In the genomic region with DNA sequence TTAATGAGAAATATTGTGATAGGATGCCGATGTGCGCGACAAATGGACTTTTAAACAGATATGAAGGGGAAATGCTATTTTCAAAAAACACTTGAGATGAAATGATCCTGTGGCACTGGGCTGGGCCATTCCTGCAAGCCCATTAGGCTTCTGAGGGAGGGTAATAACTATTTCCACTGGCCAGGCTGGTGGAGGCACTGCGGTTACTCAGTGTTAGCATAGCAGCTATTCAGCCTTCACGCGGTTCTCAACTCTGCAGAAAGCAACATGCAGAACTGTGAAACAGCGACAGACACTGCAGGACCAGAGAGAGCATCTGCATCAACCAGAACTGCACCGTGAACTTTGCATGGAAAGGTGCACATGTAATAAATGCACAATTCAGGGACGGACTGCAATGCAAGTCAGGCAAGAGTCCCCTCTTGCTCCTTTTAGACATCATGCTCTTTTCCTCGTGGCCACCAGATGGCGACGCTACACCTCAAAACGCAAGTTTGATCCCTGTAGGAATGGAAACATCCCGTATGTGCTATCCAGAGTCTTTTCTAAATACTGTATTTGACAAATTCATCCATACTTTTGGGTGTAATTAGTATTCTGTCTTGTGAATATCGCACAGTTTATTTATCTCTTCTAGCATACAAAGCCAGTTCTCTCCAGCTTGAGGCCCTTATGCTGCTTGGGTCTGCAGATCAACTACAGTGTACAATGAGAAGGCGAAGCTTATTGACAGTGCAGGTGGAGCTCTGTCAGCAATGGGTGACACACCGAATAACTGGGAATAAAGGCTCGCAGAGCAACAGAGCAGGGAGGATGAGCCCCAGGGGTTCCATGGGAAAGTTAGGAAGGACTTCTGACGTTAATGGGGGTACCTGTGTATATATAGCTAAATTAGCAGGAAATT, we compare ENCODE assay signal across 8 mouse cellular contexts.
DNase-seq lines count a peak whose midpoint lies in the region; ATAC-seq and TF ChIP-seq lines count a peak whose summit lies in the region.

No protein-coding gene starts in this region.

- peak; percentile 98 for TF ChIP-seq CTCF in midbrain, postnatal 0 days (IDR thresholded peaks at IDR 0.05)

- WGBS in heart, embryonic 11.5 days (ENCODE audit: insufficient replicate concordance) = 43% methylated on average over 19 of the region's 19 CpGs
- 41% methylated on average over 19 of the region's 19 CpGs for WGBS in forebrain, embryonic 13.5 days
- 40% methylated on average over 19 of the region's 19 CpGs for WGBS in intestine, embryonic 16.5 days
- 42% methylated on average over 19 of the region's 19 CpGs for WGBS in midbrain, postnatal 0 days

- H3K4me3 ChIP-seq in heart, embryonic 11.5 days (ENCODE audit: low read depth, low read length) = no peak overlapping the region
- H3K4me3 ChIP-seq in forebrain, embryonic 13.5 days = no peak overlapping the region
- no peak overlapping the region for H3K4me3 ChIP-seq in intestine, embryonic 16.5 days (ENCODE audit: low read length)
- H3K4me3 ChIP-seq in midbrain, postnatal 0 days (ENCODE audit: low read depth, low read length) = no peak overlapping the region

- peak; percentile 19 to 61 for DNase-seq in heart, adult 18-20 months
- peak; percentile 54 to 61 for DNase-seq in adrenal gland, postnatal 36 days
- DNase-seq in left cerebral cortex, postnatal 36 days (ENCODE audit: low spot score in 2 of 2) = peak; percentile 66
- DNase-seq in midbrain, postnatal 0 days (ENCODE audit: low spot score) = peak; percentile 77
- peak; percentile 31 for DNase-seq in thymus, postnatal 0 days (ENCODE audit: low spot score)

- no peaks in the 10 kb centered on the region for H3K4me1 ChIP-seq in heart, embryonic 11.5 days (ENCODE audit: control insufficient read depth, insufficient read depth, low read length)
- H3K4me1 ChIP-seq in forebrain, embryonic 13.5 days = peaks cover 19% of the 10 kb centered on the region
- H3K4me1 ChIP-seq in intestine, embryonic 16.5 days (ENCODE audit: control insufficient read depth, insufficient read depth, low read length) = no peaks in the 10 kb centered on the region
- H3K4me1 ChIP-seq in midbrain, postnatal 0 days (ENCODE audit: insufficient read depth, low read length) = no peaks in the 10 kb centered on the region

- no peak overlapping the region for H3K4me2 ChIP-seq in heart, embryonic 11.5 days
- H3K4me2 ChIP-seq in forebrain, embryonic 13.5 days = no peak overlapping the region
- no peak overlapping the region for H3K4me2 ChIP-seq in intestine, embryonic 16.5 days (ENCODE audit: low read depth, low read length)
- H3K4me2 ChIP-seq in midbrain, postnatal 0 days (ENCODE audit: low read depth, low read length, poor library complexity, severe bottlenecking) = peak overlapping the region; percentile 22; the same call in 1 of the 2 replicates

- no peak overlapping the region for H3K27ac ChIP-seq in heart, embryonic 11.5 days (ENCODE audit: low read depth, low read length)
- no peak overlapping the region for H3K27ac ChIP-seq in forebrain, embryonic 13.5 days
- no peak overlapping the region for H3K27ac ChIP-seq in intestine, embryonic 16.5 days (ENCODE audit: low read length)
- H3K27ac ChIP-seq in midbrain, postnatal 0 days (ENCODE audit: low read depth, low read length) = no peak overlapping the region

- no peak for ATAC-seq in heart, embryonic 11.5 days (replicated peaks; ENCODE audit: insufficient number of reproducible peaks, low FRiP score, low TSS enrichment)
- ATAC-seq in forebrain, embryonic 13.5 days = peak; percentile 84
- ATAC-seq in intestine, embryonic 16.5 days = peak; percentile 71
- peak; percentile 71 for ATAC-seq in midbrain, postnatal 0 days (ENCODE audit: low FRiP score)

- H3K9ac ChIP-seq in heart, embryonic 11.5 days (ENCODE audit: low read depth, low read length) = no peak overlapping the region
- H3K9ac ChIP-seq in forebrain, embryonic 13.5 days = no peak overlapping the region
- no peak overlapping the region for H3K9ac ChIP-seq in intestine, embryonic 16.5 days (ENCODE audit: low read depth, low read length)
- no peak overlapping the region for H3K9ac ChIP-seq in midbrain, postnatal 0 days (replicated peaks; ENCODE audit: low read length, poor library complexity, severe bottlenecking)

- no peaks in the 10 kb centered on the region for H3K36me3 ChIP-seq in heart, embryonic 11.5 days (ENCODE audit: control insufficient read depth, insufficient read depth, low read length)
- H3K36me3 ChIP-seq in forebrain, embryonic 13.5 days (ENCODE audit: poor library complexity, severe bottlenecking) = no peaks in the 10 kb centered on the region
- H3K36me3 ChIP-seq in intestine, embryonic 16.5 days (ENCODE audit: control insufficient read depth, insufficient read depth, low read length) = no peaks in the 10 kb centered on the region
- no peaks in the 10 kb centered on the region for H3K36me3 ChIP-seq in midbrain, postnatal 0 days (ENCODE audit: insufficient read depth, low read length)

- intact Hi-C loops in left cerebral cortex, postnatal 36 days (cut with DNase I) = loop anchor here (5.0 to 10.0 kb wide), 2 partner anchors 142 to 474 kb away; no protein-coding TSS in a partner anchor

- no peaks in the 10 kb centered on the region for H3K9me3 ChIP-seq in heart, embryonic 11.5 days (replicated peaks; ENCODE audit: control insufficient read depth, low read length)
- H3K9me3 ChIP-seq in forebrain, embryonic 13.5 days (replicated peaks) = no peaks in the 10 kb centered on the region
- no peaks in the 10 kb centered on the region for H3K9me3 ChIP-seq in intestine, embryonic 16.5 days (ENCODE audit: control insufficient read depth, low read length)
- H3K9me3 ChIP-seq in midbrain, postnatal 0 days (ENCODE audit: low read length) = no peaks in the 10 kb centered on the region

- H3K27me3 ChIP-seq in heart, embryonic 11.5 days (ENCODE audit: control insufficient read depth, insufficient read depth, low read length) = no peaks in the 10 kb centered on the region
- H3K27me3 ChIP-seq in forebrain, embryonic 13.5 days = no peaks in the 10 kb centered on the region
- H3K27me3 ChIP-seq in intestine, embryonic 16.5 days (replicated peaks; ENCODE audit: control insufficient read depth, insufficient read depth, low read length) = no peaks in the 10 kb centered on the region
- no peaks in the 10 kb centered on the region for H3K27me3 ChIP-seq in midbrain, postnatal 0 days (ENCODE audit: insufficient read depth, low read length)
